Mouse (Mus musculus) heart, postnatal 14 days (tissue): ENCODE data around the gene Dirc2. TPM values are rescaled to one million over a fixed set of nuclear protein-coding genes. Genes with fewer than 3 reads are reported as not detected.

Experiments used
- DNase-seq, 2 experiments: peaks; one replicate each; pipeline ENCODE4 v3.0.0; 2021 to 2022
- intact Hi-C: fragments of 180-260 bp; cut with DNase I; formaldehyde crosslinking; loops from one replicate; pipeline ENCODE4 v1.15.1; 2025
- total RNA-seq, 2 experiments: library from RNA; stranded (reverse); gene quantifications; 2 replicates each; pipeline ENCODE4 v1.2.3; 2021

Dirc2 gene
- total RNA-seq, 2 experiments from 2014 or later: 56.2 to 61.5 TPM

GRCm38 (mm10) chr16:35742251-35742937, 26.8 kb downstream of the Dirc2 start:
- intact Hi-C loops: no loop called here
- DNase-seq: no peak

GRCm38 (mm10) chr16:35741621-35742020, 27.5 kb downstream of the Dirc2 start:
- intact Hi-C loops: no loop called here
- no peak for DNase-seq

DNA sequence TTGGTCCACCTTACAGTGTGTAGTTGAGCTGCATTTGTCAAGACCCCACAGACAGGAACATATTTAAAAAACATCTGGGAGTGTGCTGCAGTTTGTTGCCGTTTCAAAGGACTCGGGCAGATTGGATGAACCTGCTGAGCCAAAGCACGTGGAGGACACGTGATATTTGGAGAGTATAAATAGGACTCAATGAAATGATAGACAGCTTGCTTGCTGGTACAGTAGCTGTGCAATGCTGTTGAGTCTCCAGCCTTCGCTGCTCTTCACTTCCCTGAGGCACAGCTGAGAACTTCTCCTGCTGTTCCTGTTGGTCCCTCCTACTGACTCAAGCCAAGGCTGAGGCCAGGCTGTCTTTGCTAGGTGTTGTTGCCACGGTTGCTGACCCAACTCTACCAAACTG, 28.2 kb downstream of the Dirc2 start:
- intact Hi-C loops: no loop called here
- no peak for DNase-seq

- intact Hi-C loops: no loop called here
- DNase-seq: no peak
Observed at GRCm38 (mm10) chr16:35740357-35740756, 28.8 kb downstream of the Dirc2 start.

- intact Hi-C loops: loop anchor here (5.0 to 10.0 kb wide), 2 partner anchors 33 to 195 kb away; partner anchors contain the start of genes Dtx3l, Hspbap1 and Parp9
Observed at GRCm38 (mm10) chr16:35739548-35739947, 29.6 kb downstream of the Dirc2 start.

GRCm38 (mm10) chr16:35738096-35738767, 30.9 kb downstream of the Dirc2 start:
- intact Hi-C loops: loop anchor here (5.0 to 10.0 kb wide), 2 partner anchors 34 to 197 kb away; partner anchors contain the start of genes Dtx3l, Hspbap1 and Parp9
- peak; percentile 20 to 24 for DNase-seq

More at GRCm38 (mm10) chr16:35739548-35739947, 29.6 kb downstream of the Dirc2 start:
- no peak for DNase-seq

GRCm38 (mm10) chr16:35734038-35734437, 35.1 kb downstream of the Dirc2 start:
- intact Hi-C loops: loop anchor here (1.0 to 10.0 kb wide), 3 partner anchors 83 to 201 kb away; partner anchors contain the start of genes Dtx3l, Parp9 and Sema5b
- DNase-seq: peak; percentile 76 to 88

- intact Hi-C loops: loop anchor here (5.0 to 10.0 kb wide), 2 partner anchors 190 to 203 kb away; partner anchors contain the start of genes Dtx3l, Parp9 and Sema5b
- peak in 1 of 2 experiments; percentile 46 for DNase-seq
Observed at GRCm38 (mm10) chr16:35732096-35732495, 37.1 kb downstream of the Dirc2 start.

GRCm38 (mm10) chr16:35729151-35729738, 39.9 kb downstream of the Dirc2 start:
- intact Hi-C loops: no loop called here
- DNase-seq: peak in 1 of 2 experiments; percentile 17

DNA sequence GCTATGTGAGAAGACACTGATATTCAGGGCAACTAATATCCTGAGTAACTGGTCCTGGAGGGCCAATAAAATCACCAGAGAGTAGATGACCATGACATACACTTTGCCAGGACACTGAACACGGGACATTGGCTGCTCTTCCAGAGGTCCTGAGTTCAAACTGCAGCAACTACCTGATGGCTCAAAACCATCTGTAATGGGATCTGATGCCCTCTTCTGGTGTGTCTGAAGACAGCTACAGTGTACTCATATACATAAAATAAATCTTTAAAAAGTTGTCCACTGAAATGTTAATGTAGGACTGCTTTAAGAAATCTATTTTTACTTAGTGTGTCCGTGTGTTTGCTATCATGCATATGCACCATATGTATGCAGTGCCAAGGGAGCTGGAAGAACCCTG, 42.6 kb downstream of the Dirc2 start:
- intact Hi-C loops: no loop called here
- no peak for DNase-seq

- no peak for DNase-seq
- intact Hi-C loops: no loop called here
Observed at GRCm38 (mm10) chr16:35724561-35724960, 44.6 kb downstream of the Dirc2 start.

- intact Hi-C loops: no loop called here
Observed at GRCm38 (mm10) chr16:35717761-35718160, 51.4 kb downstream of the Dirc2 start.

DNA sequence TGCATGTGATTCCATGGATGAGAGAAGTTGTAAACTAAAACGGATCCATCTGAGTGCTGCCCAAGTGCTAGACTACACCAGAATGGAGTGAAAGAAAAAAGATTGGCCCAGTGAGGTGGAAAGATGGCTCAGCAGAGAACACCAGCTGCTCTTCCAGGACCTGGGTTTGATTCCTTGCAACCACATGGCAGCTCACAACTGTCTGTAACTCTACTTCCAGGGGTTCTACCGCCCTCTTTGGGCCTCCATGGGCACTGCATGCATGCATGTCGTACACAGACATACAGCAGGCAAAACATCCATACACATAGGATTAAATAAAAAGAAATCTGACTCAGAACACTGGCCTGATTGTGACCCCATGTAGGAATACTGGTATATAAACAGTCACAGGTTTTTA, 52.9 kb downstream of the Dirc2 start:
- DNase-seq: no peak
- intact Hi-C loops: no loop called here

More at GRCm38 (mm10) chr16:35717761-35718160, 51.4 kb downstream of the Dirc2 start:
- DNase-seq: no peak

DNA sequence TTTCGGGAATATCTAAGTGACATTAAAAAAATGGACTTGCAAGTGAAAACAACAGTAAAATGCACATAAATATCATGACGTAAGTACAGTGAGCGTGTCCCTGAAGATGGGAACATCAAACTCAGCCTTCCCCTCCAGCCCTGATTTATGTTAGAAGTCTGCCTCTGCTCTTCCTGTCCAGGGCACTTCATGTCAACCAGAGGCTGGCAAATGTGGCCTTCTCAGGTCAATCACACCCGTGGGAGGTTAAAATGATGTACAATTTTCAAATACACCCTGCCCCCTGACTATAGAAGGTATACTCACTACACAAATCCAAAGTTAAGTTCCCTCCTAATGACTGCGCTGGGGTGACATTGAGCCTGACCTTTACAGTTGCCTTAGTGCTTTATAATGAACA, 53.4 kb downstream of the Dirc2 start:
- intact Hi-C loops: no loop called here
- no peak for DNase-seq

DNA sequence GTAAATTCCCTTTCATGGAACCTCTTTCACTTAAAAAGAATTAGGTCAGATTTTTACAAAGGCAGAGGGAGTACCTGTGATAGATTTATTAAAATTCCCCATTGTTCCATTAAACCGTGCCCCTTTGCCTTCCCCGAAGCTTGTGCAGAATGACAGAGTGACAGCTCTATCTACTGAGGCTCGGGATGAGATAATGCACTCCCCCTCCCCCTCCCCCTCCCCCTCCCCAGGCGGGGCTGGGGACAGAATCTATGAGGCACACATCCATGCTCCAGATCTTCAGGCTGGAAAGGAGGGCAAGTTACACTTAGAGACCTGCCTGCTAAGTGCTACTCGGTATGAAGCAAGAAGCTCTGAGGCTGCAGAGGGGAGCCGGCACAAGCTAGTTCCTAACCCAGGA, 53.8 kb downstream of the Dirc2 start:
- DNase-seq: no peak
- intact Hi-C loops: no loop called here

- DNase-seq: no peak
- intact Hi-C loops: no loop called here
Observed at GRCm38 (mm10) chr16:35714689-35715088, 54.5 kb downstream of the Dirc2 start.

DNA sequence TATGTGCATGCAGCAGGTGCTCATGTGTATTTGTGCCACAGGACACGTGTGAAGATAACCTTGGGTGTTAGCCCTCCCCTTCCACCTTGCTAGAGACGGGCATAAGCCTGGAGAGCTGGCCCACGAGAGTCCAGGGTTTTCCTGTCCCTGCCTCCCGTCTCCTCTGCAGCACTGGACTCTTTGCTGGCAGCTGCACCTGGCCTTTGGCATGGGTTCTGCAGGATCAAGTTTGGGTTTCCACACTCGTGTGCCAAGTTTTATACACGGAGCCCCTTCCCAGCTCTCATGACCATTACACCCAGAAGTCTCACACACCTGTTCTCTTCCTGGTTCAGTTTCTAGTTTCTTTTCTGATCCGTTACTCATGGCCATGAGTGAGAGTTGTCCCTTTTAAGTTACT, 55.5 kb downstream of the Dirc2 start:
- intact Hi-C loops: no loop called here
- no peak for DNase-seq

GRCm38 (mm10) chr16:35711004-35711403, 58.2 kb downstream of the Dirc2 start:
- peak in 1 of 2 experiments; percentile 16 for DNase-seq
- intact Hi-C loops: no loop called here

DNA sequence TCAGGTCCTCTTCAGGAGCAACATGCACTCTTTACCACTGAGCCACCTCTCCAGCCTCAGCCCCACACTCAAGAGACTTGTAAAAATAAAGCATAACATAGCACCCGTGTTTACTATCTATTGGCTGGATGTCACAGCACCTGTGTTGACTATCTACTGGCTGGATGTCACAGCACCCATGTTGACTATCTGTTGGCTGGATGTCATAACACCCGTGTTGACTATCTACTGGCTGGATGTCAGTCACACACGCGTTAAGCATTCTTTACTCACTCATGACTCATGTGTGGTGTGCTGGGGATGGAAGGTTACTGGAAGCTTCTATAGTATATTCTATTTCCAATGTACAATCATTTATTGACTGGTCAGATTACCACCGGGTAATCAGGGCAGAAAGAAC, 62.2 kb downstream of the Dirc2 start:
- intact Hi-C loops: loop anchor here (10.0 kb wide), 1 partner anchor 392 kb away; no protein-coding TSS in a partner anchor
- no peak for DNase-seq

- no peak for DNase-seq
- intact Hi-C loops: loop anchor here (10.0 kb wide), 1 partner anchor 390 kb away; no protein-coding TSS in a partner anchor
Observed at GRCm38 (mm10) chr16:35704796-35705195, 64.4 kb downstream of the Dirc2 start.
